Mouse (Mus musculus): ENCODE data around the gene Gm20449.

- TF ChIP-seq ZNF384 (IDR thresholded peaks at IDR 0.05; ENCODE audit: low read depth, low read length) = no peak
- TF ChIP-seq HCFC1 (IDR thresholded peaks at IDR 0.05; ENCODE audit: borderline replicate concordance, insufficient read depth, low read length) = peak; percentile 85
- no peak for TF ChIP-seq MAFK (IDR thresholded peaks at IDR 0.05; ENCODE audit: insufficient read depth, low read depth, low read length)
- peak; percentile 56; the same call in 1 of the 2 replicates for TF ChIP-seq CHD2 (IDR thresholded peaks at IDR 0.05; ENCODE audit: low read depth, low read length)
- TF ChIP-seq ZC3H11A (IDR thresholded peaks at IDR 0.05; ENCODE audit: borderline replicate concordance, low read depth, low read length) = no peak
Measured at GRCm38 (mm10) chr7:41393048-41393971, 105.9 kb downstream of the Gm20449 start, which contains the start of gene AI987944.
